Mouse (Mus musculus): ENCODE data around the gene Trim54. TPM values are rescaled to one million over a fixed set of nuclear protein-coding genes. Genes with fewer than 3 reads are reported as not detected.

Gene Trim54
- polyA plus RNA-seq (2015; fragmentation: Nextera tagmentation; extraction: Ambion mirVana): 0.41 and 0.57 TPM in 2 replicates

- no peak within 1 kb of the TSS for H3K4me2 ChIP-seq (ENCODE audit: low read depth, low read length)
- no peaks in the 10 kb centered on the region for H3K36me3 ChIP-seq (ENCODE audit: control insufficient read depth, insufficient read depth)
- ATAC-seq (ENCODE audit: low read depth): no peak
- WGBS (ENCODE audit: insufficient replicate concordance): 19% methylated on average over 3 of the region's 3 CpGs
- no peaks in the 10 kb centered on the region for H3K27me3 ChIP-seq (ENCODE audit: control insufficient read depth, insufficient read depth, low read depth, low read length)
- no peak within 1 kb of the TSS for H3K9ac ChIP-seq (ENCODE audit: low read depth, low read length)
- no peaks in the 10 kb centered on the region for H3K4me1 ChIP-seq (ENCODE audit: control insufficient read depth, low read depth, low read length)
- H3K9me3 ChIP-seq (replicated peaks; ENCODE audit: control insufficient read depth, low read length): no peaks in the 10 kb centered on the region
- H3K4me3 ChIP-seq (ENCODE audit: low read depth, low read length): no peak within 1 kb of the TSS
- no peak within 1 kb of the TSS for H3K27ac ChIP-seq (ENCODE audit: low read length)
These were observed at the start of gene Trim54 for GRCm38 (mm10) chr5:31116354-31116753. TSS of gene Trim54 (plus strand) at chr5:31116712.

GRCm38 (mm10) chr5:31069810-31070209 is 46.7 kb upstream of the Trim54 start:
- H3K27me3 ChIP-seq (ENCODE audit: control insufficient read depth, insufficient read depth, low read depth, low read length): no peaks in the 10 kb centered on the region
- H3K4me2 ChIP-seq (ENCODE audit: low read depth, low read length): no peak overlapping the region
- peaks cover 42% of the 10 kb centered on the region for H3K36me3 ChIP-seq (ENCODE audit: control insufficient read depth, insufficient read depth)
- ATAC-seq (ENCODE audit: low read depth): no peak
- no peaks in the 10 kb centered on the region for H3K9me3 ChIP-seq (replicated peaks; ENCODE audit: control insufficient read depth, low read length)
- H3K4me1 ChIP-seq (ENCODE audit: control insufficient read depth, low read depth, low read length): no peaks in the 10 kb centered on the region
- no peak overlapping the region for H3K9ac ChIP-seq (ENCODE audit: low read depth, low read length)
- H3K4me3 ChIP-seq (ENCODE audit: low read depth, low read length): no peak overlapping the region
- no peak overlapping the region for H3K27ac ChIP-seq (ENCODE audit: low read length)
- WGBS (ENCODE audit: insufficient replicate concordance): 88% methylated on average over 3 of the region's 3 CpGs

- Histone ChIP-seq H3K4me3 (ENCODE audit: low read depth, low read length) (no peak overlapping the region), H3K36me3 (ENCODE audit: control insufficient read depth, insufficient read depth) (peaks cover 43% of the 10 kb centered on the region), H3K4me1 (ENCODE audit: control insufficient read depth, low read depth, low read length) (no peaks in the 10 kb centered on the region), H3K9me3 (replicated peaks; ENCODE audit: control insufficient read depth, low read length) (no peaks in the 10 kb centered on the region), H3K27me3 (ENCODE audit: control insufficient read depth, insufficient read depth, low read depth, low read length) (no peaks in the 10 kb centered on the region), H3K27ac (ENCODE audit: low read length) (no peak overlapping the region), H3K9ac (ENCODE audit: low read depth, low read length) (no peak overlapping the region), H3K4me2 (ENCODE audit: low read depth, low read length) (no peak overlapping the region)
- ATAC-seq (ENCODE audit: low read depth): no peak
- WGBS (ENCODE audit: insufficient replicate concordance): 80% methylated on average over 2 of the region's 2 CpGs
These were observed 45.5 kb upstream of the Trim54 start for GRCm38 (mm10) chr5:31071059-31071458.

GRCm38 (mm10) chr5:31071821-31072220 is 44.7 kb upstream of the Trim54 start:
- WGBS (ENCODE audit: insufficient replicate concordance): 86% methylated on average over 11 of the region's 11 CpGs
- Histone ChIP-seq H3K27ac (ENCODE audit: low read length) (no peak overlapping the region), H3K4me2 (ENCODE audit: low read depth, low read length) (no peak overlapping the region), H3K9ac (ENCODE audit: low read depth, low read length) (no peak overlapping the region), H3K9me3 (replicated peaks; ENCODE audit: control insufficient read depth, low read length) (no peaks in the 10 kb centered on the region), H3K4me3 (ENCODE audit: low read depth, low read length) (no peak overlapping the region), H3K4me1 (ENCODE audit: control insufficient read depth, low read depth, low read length) (no peaks in the 10 kb centered on the region), H3K27me3 (ENCODE audit: control insufficient read depth, insufficient read depth, low read depth, low read length) (no peaks in the 10 kb centered on the region), H3K36me3 (ENCODE audit: control insufficient read depth, insufficient read depth) (peaks cover 43% of the 10 kb centered on the region)
- no peak for ATAC-seq (ENCODE audit: low read depth)

- Histone ChIP-seq H3K4me2 (ENCODE audit: low read depth, low read length) (no peak overlapping the region), H3K36me3 (ENCODE audit: control insufficient read depth, insufficient read depth) (peaks cover 37% of the 10 kb centered on the region), H3K27ac (ENCODE audit: low read length) (no peak overlapping the region), H3K9ac (ENCODE audit: low read depth, low read length) (no peak overlapping the region), H3K27me3 (ENCODE audit: control insufficient read depth, insufficient read depth, low read depth, low read length) (no peaks in the 10 kb centered on the region), H3K9me3 (replicated peaks; ENCODE audit: control insufficient read depth, low read length) (no peaks in the 10 kb centered on the region), H3K4me1 (ENCODE audit: control insufficient read depth, low read depth, low read length) (no peaks in the 10 kb centered on the region), H3K4me3 (ENCODE audit: low read depth, low read length) (no peak overlapping the region)
- WGBS (ENCODE audit: insufficient replicate concordance): 83% methylated on average over 12 of the region's 12 CpGs
- no peak for ATAC-seq (ENCODE audit: low read depth)
These were observed 43.3 kb upstream of the Trim54 start for GRCm38 (mm10) chr5:31073176-31073575.

- 83% methylated on average over 13 of the region's 13 CpGs for WGBS (ENCODE audit: insufficient replicate concordance)
- no peak overlapping the region for H3K9ac ChIP-seq (ENCODE audit: low read depth, low read length)
- no peak overlapping the region for H3K27ac ChIP-seq (ENCODE audit: low read length)
- no peaks in the 10 kb centered on the region for H3K27me3 ChIP-seq (ENCODE audit: control insufficient read depth, insufficient read depth, low read depth, low read length)
- H3K9me3 ChIP-seq (replicated peaks; ENCODE audit: control insufficient read depth, low read length): no peaks in the 10 kb centered on the region
- H3K4me1 ChIP-seq (ENCODE audit: control insufficient read depth, low read depth, low read length): no peaks in the 10 kb centered on the region
- H3K36me3 ChIP-seq (ENCODE audit: control insufficient read depth, insufficient read depth): peaks cover 21% of the 10 kb centered on the region
- no peak overlapping the region for H3K4me3 ChIP-seq (ENCODE audit: low read depth, low read length)
- no peak overlapping the region for H3K4me2 ChIP-seq (ENCODE audit: low read depth, low read length)
- no peak for ATAC-seq (ENCODE audit: low read depth)
These were observed 40.2 kb upstream of the Trim54 start for GRCm38 (mm10) chr5:31076346-31076745.

GRCm38 (mm10) chr5:31080059-31080794 is 36.3 kb upstream of the Trim54 start:
- Histone ChIP-seq H3K4me2 (ENCODE audit: low read depth, low read length) (no peak overlapping the region), H3K27me3 (ENCODE audit: control insufficient read depth, insufficient read depth, low read depth, low read length) (no peaks in the 10 kb centered on the region), H3K4me1 (ENCODE audit: control insufficient read depth, low read depth, low read length) (no peaks in the 10 kb centered on the region; the same call in 1 of the 2 replicates), H3K9me3 (replicated peaks; ENCODE audit: control insufficient read depth, low read length) (no peaks in the 10 kb centered on the region), H3K4me3 (ENCODE audit: low read depth, low read length) (no peak overlapping the region), H3K27ac (ENCODE audit: low read length) (no peak overlapping the region), H3K36me3 (ENCODE audit: control insufficient read depth, insufficient read depth) (peaks cover 4% of the 10 kb centered on the region; the same call in 1 of the 2 replicates), H3K9ac (ENCODE audit: low read depth, low read length) (no peak overlapping the region)
- ATAC-seq (ENCODE audit: low read depth): no peak
- WGBS (ENCODE audit: insufficient replicate concordance): 75% methylated on average over 13 of the region's 13 CpGs

GRCm38 (mm10) chr5:31080795-31081164 is 35.7 kb upstream of the Trim54 start:
- Histone ChIP-seq H3K36me3 (ENCODE audit: control insufficient read depth, insufficient read depth) (peaks cover 4% of the 10 kb centered on the region; the same call in 1 of the 2 replicates), H3K4me3 (ENCODE audit: low read depth, low read length) (no peak overlapping the region), H3K9ac (ENCODE audit: low read depth, low read length) (no peak overlapping the region), H3K4me1 (ENCODE audit: control insufficient read depth, low read depth, low read length) (no peaks in the 10 kb centered on the region; the same call in 1 of the 2 replicates), H3K27ac (ENCODE audit: low read length) (no peak overlapping the region), H3K4me2 (ENCODE audit: low read depth, low read length) (no peak overlapping the region), H3K27me3 (ENCODE audit: control insufficient read depth, insufficient read depth, low read depth, low read length) (no peaks in the 10 kb centered on the region), H3K9me3 (replicated peaks; ENCODE audit: control insufficient read depth, low read length) (no peaks in the 10 kb centered on the region)
- 55% methylated on average over 3 of the region's 3 CpGs for WGBS (ENCODE audit: insufficient replicate concordance)
- ATAC-seq (ENCODE audit: low read depth): no peak

GRCm38 (mm10) chr5:31081386-31081785 is 35.1 kb upstream of the Trim54 start:
- WGBS (ENCODE audit: insufficient replicate concordance): 68% methylated on average over 3 of the region's 3 CpGs
- no peaks in the 10 kb centered on the region for H3K27me3 ChIP-seq (ENCODE audit: control insufficient read depth, insufficient read depth, low read depth, low read length)
- peaks cover 4% of the 10 kb centered on the region; the same call in 1 of the 2 replicates for H3K36me3 ChIP-seq (ENCODE audit: control insufficient read depth, insufficient read depth)
- H3K4me2 ChIP-seq (ENCODE audit: low read depth, low read length): no peak overlapping the region
- ATAC-seq (ENCODE audit: low read depth): no peak
- H3K4me1 ChIP-seq (ENCODE audit: control insufficient read depth, low read depth, low read length): no peaks in the 10 kb centered on the region; the same call in 1 of the 2 replicates
- H3K9me3 ChIP-seq (replicated peaks; ENCODE audit: control insufficient read depth, low read length): no peaks in the 10 kb centered on the region
- H3K4me3 ChIP-seq (ENCODE audit: low read depth, low read length): no peak overlapping the region
- no peak overlapping the region for H3K9ac ChIP-seq (ENCODE audit: low read depth, low read length)
- H3K27ac ChIP-seq (ENCODE audit: low read length): no peak overlapping the region
